Mouse (Mus musculus) gastrocnemius, postnatal 14 days (tissue): ENCODE data around the gene Cyb5rl. TPM values are rescaled to one million over a fixed set of nuclear protein-coding genes. Genes with fewer than 3 reads are reported as not detected.
"Not testable (repeated sequence)": the region's sequence is repeated elsewhere in the genome, so short reads cannot be mapped to it uniquely, and the experiment has no call there.

Source experiments
- DNase-seq: peaks from one replicate; pipeline ENCODE4 v3.0.0; 2021; ENCODE audit warnings: mixed read lengths
- intact Hi-C: fragments of 180-260 bp; cut with DNase I; formaldehyde crosslinking; loops from one replicate; pipeline ENCODE4 v1.15.1; 2025; ENCODE audit warnings: low total_unique reads
- total RNA-seq, 2 experiments: library from RNA; stranded (reverse); gene quantifications; 2 replicates each; pipeline ENCODE4 v1.2.3; 2021

Cyb5rl gene
- total RNA-seq, 2 experiments from 2014 or later, result 16.2 to 17.1 TPM

GRCm38 (mm10) chr4:107098791-107099525, 32.2 kb downstream of the Cyb5rl start:
- intact Hi-C loops, result no loop called here
- DNase-seq, result no peak

- intact Hi-C loops, result no loop called here
- no peak for DNase-seq
Measured at GRCm38 (mm10) chr4:107102220-107102619, 35.4 kb downstream of the Cyb5rl start.

GRCm38 (mm10) chr4:107106777-107107176, 40.0 kb downstream of the Cyb5rl start:
- intact Hi-C loops, result no loop called here
- DNase-seq, result no peak

GRCm38 (mm10) chr4:107108291-107108731, 41.5 kb downstream of the Cyb5rl start:
- no peak for DNase-seq
- intact Hi-C loops, result no loop called here

- DNase-seq, intact Hi-C loops: not testable (repeated sequence)
Measured at GRCm38 (mm10) chr4:107109181-107109580, 42.4 kb downstream of the Cyb5rl start.

- no peak for DNase-seq
- intact Hi-C loops, result no loop called here
Measured at GRCm38 (mm10) chr4:107114278-107114677, 47.5 kb downstream of the Cyb5rl start.

- intact Hi-C loops, result no loop called here
- DNase-seq, result no peak
Measured at GRCm38 (mm10) chr4:107117741-107118385, 51.1 kb downstream of the Cyb5rl start.

- intact Hi-C loops, result no loop called here
- no peak for DNase-seq
Measured at GRCm38 (mm10) chr4:107119056-107119455, 52.3 kb downstream of the Cyb5rl start.

GRCm38 (mm10) chr4:107120676-107121075, 53.9 kb downstream of the Cyb5rl start:
- DNase-seq, result no peak
- intact Hi-C loops, result no loop called here

GRCm38 (mm10) chr4:107121165-107121943, 54.6 kb downstream of the Cyb5rl start:
- intact Hi-C loops, result no loop called here

GRCm38 (mm10) chr4:107124376-107124775, 57.6 kb downstream of the Cyb5rl start:
- intact Hi-C loops, result no loop called here
- DNase-seq, result no peak

More at GRCm38 (mm10) chr4:107121165-107121943, 54.6 kb downstream of the Cyb5rl start:
- peak; percentile 61 for DNase-seq

- intact Hi-C loops, result no loop called here
- no peak for DNase-seq
Measured at GRCm38 (mm10) chr4:107125101-107125500, 58.3 kb downstream of the Cyb5rl start.

GRCm38 (mm10) chr4:107126389-107126788, 59.6 kb downstream of the Cyb5rl start:
- DNase-seq, result no peak

GRCm38 (mm10) chr4:107126891-107127524, 60.2 kb downstream of the Cyb5rl start:
- no peak for DNase-seq
- intact Hi-C loops, result no loop called here

More at GRCm38 (mm10) chr4:107126389-107126788, 59.6 kb downstream of the Cyb5rl start:
- intact Hi-C loops, result no loop called here

- no peak for DNase-seq
- intact Hi-C loops, result no loop called here
Measured at GRCm38 (mm10) chr4:107127901-107128669, 61.3 kb downstream of the Cyb5rl start.

GRCm38 (mm10) chr4:107129373-107129772, 62.6 kb downstream of the Cyb5rl start:
- intact Hi-C loops, result no loop called here
- no peak for DNase-seq

- intact Hi-C loops, result no loop called here
- DNase-seq, result no peak
Measured at GRCm38 (mm10) chr4:107130534-107130933, 63.7 kb downstream of the Cyb5rl start.

- no peak for DNase-seq
- intact Hi-C loops, result no loop called here
Measured at GRCm38 (mm10) chr4:107134891-107135290, 68.1 kb downstream of the Cyb5rl start.

- intact Hi-C loops, result no loop called here
- no peak for DNase-seq
Measured at GRCm38 (mm10) chr4:107135663-107136062, 68.9 kb downstream of the Cyb5rl start.
